Mouse (Mus musculus): ENCODE data around the gene Nedd4.

DNA sequence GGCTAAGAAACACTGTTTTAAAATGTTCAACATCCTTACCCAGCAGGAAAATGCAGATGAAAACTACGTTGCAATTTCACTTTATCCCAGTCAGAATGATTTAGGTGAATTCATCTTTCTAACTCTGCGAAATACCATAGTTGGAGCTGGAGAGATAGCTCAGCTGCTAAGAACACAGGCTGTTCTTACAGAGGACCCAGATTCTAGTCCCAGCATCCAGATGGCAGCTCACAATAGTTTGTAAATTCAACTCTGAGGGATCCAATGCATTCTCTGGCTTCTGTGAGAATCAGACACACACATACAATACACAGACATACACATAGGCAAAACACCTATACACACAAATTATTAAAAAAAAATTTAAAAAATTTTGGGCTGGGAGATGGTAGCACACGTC, 133.1 kb downstream of the Nedd4 start:
- TF ChIP-seq CTCF (IDR thresholded peaks at IDR 0.05 in 2 of 3, conservative IDR thresholded peaks at IDR 0.05 in 1 of 3; ENCODE audit: control insufficient read depth in 1 of 3, insufficient read depth in 1 of 3, low read depth in 2 of 3, low read length in 3 of 3, poor library complexity in 1 of 3, severe bottlenecking in 1 of 3), result no peak
- no peak for TF ChIP-seq POLR2A (IDR thresholded peaks at IDR 0.05; ENCODE audit: control insufficient read depth in 1 of 2, insufficient read depth in 1 of 2, low read depth in 1 of 2, low read length in 2 of 2, poor library complexity in 1 of 2)
- no peak for TF ChIP-seq MEF2A (IDR thresholded peaks at IDR 0.05; ENCODE audit: extremely low read depth, insufficient replicate concordance, low read depth, low read length, poor library complexity, severe bottlenecking)
